Mouse (Mus musculus): Measurements from ENCODE around the gene Synm. TPM values are rescaled to one million over a fixed set of nuclear protein-coding genes. Genes with fewer than 3 reads are reported as not detected.

Gene Synm
- polyA plus RNA-seq, 1 experiment from 2014 or later = 8.1 TPM

GRCm38 (mm10) chr7:67797065-67797464 is 37.5 kb upstream of the Synm start:
- no peak for DNase-seq (ENCODE audit: low spot score)
- Histone ChIP-seq H3K4me3 (ENCODE audit: low read depth, low read length) (no peak overlapping the region), H3K27ac (ENCODE audit: low read length) (no peak overlapping the region), H3K4me1 (ENCODE audit: insufficient read depth, low read depth, low read length) (no peaks in the 10 kb centered on the region), H3K4me2 (replicated peaks; ENCODE audit: low read depth, low read length) (no peak overlapping the region), H3K9ac (replicated peaks; ENCODE audit: low read depth) (no peak overlapping the region), H3K9me3 (ENCODE audit: low read length) (no peaks in the 10 kb centered on the region), H3K36me3 (ENCODE audit: insufficient read depth, low read length) (no peaks in the 10 kb centered on the region), H3K27me3 (replicated peaks; ENCODE audit: insufficient read depth, low read length) (no peaks in the 10 kb centered on the region)
- no peak for ATAC-seq
- TF ChIP-seq CTCF (IDR thresholded peaks at IDR 0.05) (no peak), EP300 (IDR thresholded peaks at IDR 0.05) (no peak)
- 26% methylated on average over 8 of the region's 8 CpGs for WGBS

- no peak overlapping the region for H3K4me3 ChIP-seq (ENCODE audit: low read depth, low read length)
- no peaks in the 10 kb centered on the region for H3K4me1 ChIP-seq (ENCODE audit: insufficient read depth, low read depth, low read length)
- 44% methylated on average over 7 of the region's 7 CpGs for WGBS
- no peaks in the 10 kb centered on the region for H3K27me3 ChIP-seq (replicated peaks; ENCODE audit: insufficient read depth, low read length)
- no peak overlapping the region for H3K4me2 ChIP-seq (replicated peaks; ENCODE audit: low read depth, low read length)
- TF ChIP-seq EP300 (IDR thresholded peaks at IDR 0.05) (no peak), CTCF (IDR thresholded peaks at IDR 0.05) (no peak)
- no peaks in the 10 kb centered on the region for H3K36me3 ChIP-seq (ENCODE audit: insufficient read depth, low read length)
- no peak overlapping the region for H3K27ac ChIP-seq (ENCODE audit: low read length)
- no peak for ATAC-seq
- H3K9ac ChIP-seq (replicated peaks; ENCODE audit: low read depth) = no peak overlapping the region
- peak; percentile 43 for DNase-seq (ENCODE audit: low spot score)
- no peaks in the 10 kb centered on the region for H3K9me3 ChIP-seq (ENCODE audit: low read length)
These were observed 33.9 kb upstream of the Synm start for GRCm38 (mm10) chr7:67793449-67793848.

- H3K4me2 ChIP-seq (replicated peaks; ENCODE audit: low read depth, low read length) = no peak overlapping the region
- no peaks in the 10 kb centered on the region for H3K27me3 ChIP-seq (replicated peaks; ENCODE audit: insufficient read depth, low read length)
- WGBS = 52% methylated on average over 7 of the region's 7 CpGs
- ATAC-seq (no peak), DNase-seq (ENCODE audit: low spot score) (no peak)
- H3K27ac ChIP-seq (ENCODE audit: low read length) = no peak overlapping the region
- H3K9me3 ChIP-seq (ENCODE audit: low read length) = no peaks in the 10 kb centered on the region
- H3K9ac ChIP-seq (replicated peaks; ENCODE audit: low read depth) = no peak overlapping the region
- no peak overlapping the region for H3K4me3 ChIP-seq (ENCODE audit: low read depth, low read length)
- H3K36me3 ChIP-seq (ENCODE audit: insufficient read depth, low read length) = no peaks in the 10 kb centered on the region
- no peak for TF ChIP-seq CTCF (IDR thresholded peaks at IDR 0.05)
- no peak for TF ChIP-seq EP300 (IDR thresholded peaks at IDR 0.05)
- H3K4me1 ChIP-seq (ENCODE audit: insufficient read depth, low read depth, low read length) = no peaks in the 10 kb centered on the region
These were observed 31.7 kb upstream of the Synm start for GRCm38 (mm10) chr7:67791256-67791655.

GRCm38 (mm10) chr7:67788713-67789112 is 29.2 kb upstream of the Synm start:
- no peak overlapping the region for H3K27ac ChIP-seq (ENCODE audit: low read length)
- H3K9me3 ChIP-seq (ENCODE audit: low read length) = no peaks in the 10 kb centered on the region
- ATAC-seq = peak; percentile 55
- peak; percentile 81 for DNase-seq (ENCODE audit: low spot score)
- no peaks in the 10 kb centered on the region for H3K27me3 ChIP-seq (replicated peaks; ENCODE audit: insufficient read depth, low read length)
- H3K4me1 ChIP-seq (ENCODE audit: insufficient read depth, low read depth, low read length) = no peaks in the 10 kb centered on the region
- no peak overlapping the region; the same call in 1 of the 2 replicates for H3K4me2 ChIP-seq (replicated peaks; ENCODE audit: low read depth, low read length)
- H3K36me3 ChIP-seq (ENCODE audit: insufficient read depth, low read length) = no peaks in the 10 kb centered on the region
- no peak overlapping the region for H3K4me3 ChIP-seq (ENCODE audit: low read depth, low read length)
- peak; percentile 94 for TF ChIP-seq CTCF (IDR thresholded peaks at IDR 0.05)
- no peak for TF ChIP-seq EP300 (IDR thresholded peaks at IDR 0.05)
- WGBS = 12% methylated on average over 10 of the region's 10 CpGs
- no peak overlapping the region for H3K9ac ChIP-seq (replicated peaks; ENCODE audit: low read depth)

- Histone ChIP-seq H3K9me3 (ENCODE audit: low read length) (no peaks in the 10 kb centered on the region), H3K9ac (replicated peaks; ENCODE audit: low read depth) (no peak overlapping the region), H3K27me3 (replicated peaks; ENCODE audit: insufficient read depth, low read length) (no peaks in the 10 kb centered on the region), H3K27ac (ENCODE audit: low read length) (no peak overlapping the region), H3K4me2 (replicated peaks; ENCODE audit: low read depth, low read length) (no peak overlapping the region), H3K4me1 (ENCODE audit: insufficient read depth, low read depth, low read length) (no peaks in the 10 kb centered on the region), H3K4me3 (ENCODE audit: low read depth, low read length) (no peak overlapping the region), H3K36me3 (ENCODE audit: insufficient read depth, low read length) (no peaks in the 10 kb centered on the region)
- WGBS = 63% methylated on average over 2 of the region's 2 CpGs
- DNase-seq (ENCODE audit: low spot score) (no peak), ATAC-seq (no peak)
- no peak for TF ChIP-seq EP300 (IDR thresholded peaks at IDR 0.05)
- no peak for TF ChIP-seq CTCF (IDR thresholded peaks at IDR 0.05)
These were observed 28.3 kb upstream of the Synm start for GRCm38 (mm10) chr7:67787861-67788260.

- H3K9me3 ChIP-seq (ENCODE audit: low read length) = no peaks in the 10 kb centered on the region
- H3K36me3 ChIP-seq (ENCODE audit: insufficient read depth, low read length) = no peaks in the 10 kb centered on the region
- H3K9ac ChIP-seq (replicated peaks; ENCODE audit: low read depth) = no peak overlapping the region
- ATAC-seq (peak; percentile 58), DNase-seq (ENCODE audit: low spot score) (peak; percentile 44)
- H3K4me2 ChIP-seq (replicated peaks; ENCODE audit: low read depth, low read length) = no peak overlapping the region
- WGBS = 35% methylated on average over 12 of the region's 12 CpGs
- no peaks in the 10 kb centered on the region for H3K4me1 ChIP-seq (ENCODE audit: insufficient read depth, low read depth, low read length)
- H3K27me3 ChIP-seq (replicated peaks; ENCODE audit: insufficient read depth, low read length) = no peaks in the 10 kb centered on the region
- no peak overlapping the region for H3K4me3 ChIP-seq (ENCODE audit: low read depth, low read length)
- TF ChIP-seq CTCF (IDR thresholded peaks at IDR 0.05) = no peak
- no peak overlapping the region for H3K27ac ChIP-seq (ENCODE audit: low read length)
These were observed 17.2 kb upstream of the Synm start for GRCm38 (mm10) chr7:67776636-67777305.

GRCm38 (mm10) chr7:67775623-67776022 is 16.1 kb upstream of the Synm start:
- no peaks in the 10 kb centered on the region for H3K4me1 ChIP-seq (ENCODE audit: insufficient read depth, low read depth, low read length)
- H3K27me3 ChIP-seq (replicated peaks; ENCODE audit: insufficient read depth, low read length) = no peaks in the 10 kb centered on the region
- TF ChIP-seq EP300 (IDR thresholded peaks at IDR 0.05) = no peak
- no peak for TF ChIP-seq CTCF (IDR thresholded peaks at IDR 0.05)
- no peak overlapping the region for H3K9ac ChIP-seq (replicated peaks; ENCODE audit: low read depth)
- H3K4me2 ChIP-seq (replicated peaks; ENCODE audit: low read depth, low read length) = no peak overlapping the region
- H3K4me3 ChIP-seq (ENCODE audit: low read depth, low read length) = no peak overlapping the region
- H3K9me3 ChIP-seq (ENCODE audit: low read length) = no peaks in the 10 kb centered on the region
- DNase-seq (ENCODE audit: low spot score) (peak; percentile 5), ATAC-seq (no peak)
- no peak overlapping the region for H3K27ac ChIP-seq (ENCODE audit: low read length)
- 14% methylated on average over 3 of the region's 3 CpGs for whole genome bisulfite sequencing
- H3K36me3 ChIP-seq (ENCODE audit: insufficient read depth, low read length) = no peaks in the 10 kb centered on the region
